Mouse (Mus musculus) splenic B cell, adult 2 months (primary cell): ENCODE measurements at regions not wholly inside any gene's neighbourhood (a gene's known extent, or its start where the extent isn't known, plus 50 kb on each side); places are given as distances from the start of the nearest gene placed in this dataset.
"Not testable (repeated sequence)": the region's sequence is repeated elsewhere in the genome, so short reads cannot be mapped to it uniquely, and the experiment has no call there.

ENCODE experiments used
- DNase-seq: peaks from one replicate; pipeline ENCODE4 v3.0.0-alpha.2; 2011; ENCODE audit warnings: low read depth, low spot score
- H3K27me3 ChIP-seq: 2 replicates; pipeline ENCODE4 v1.6.1; 2012; ENCODE audit warnings: mild to moderate bottlenecking, low read length, moderate library complexity, mixed read lengths; ENCODE audit not compliant: control insufficient read depth, poor library complexity, insufficient read depth, severe bottlenecking
- H3K36me3 ChIP-seq: 2 replicates; pipeline ENCODE4 v1.6.1; 2012; ENCODE audit warnings: mild to moderate bottlenecking, low read length, moderate library complexity, mixed read lengths; ENCODE audit not compliant: control insufficient read depth, poor library complexity, insufficient read depth, severe bottlenecking

GRCm38 (mm10) chr8:90011682-90012409 is 336.3 kb downstream of the Tox3 start:
- no peak for DNase-seq
- Histone ChIP-seq H3K27me3 (no peaks in the 10 kb centered on the region), H3K36me3 (no peaks in the 10 kb centered on the region)

- H3K36me3 ChIP-seq: no peaks in the 10 kb centered on the region
- no peaks in the 10 kb centered on the region for H3K27me3 ChIP-seq
- no peak for DNase-seq
These were observed 338.7 kb downstream of the Tox3 start for GRCm38 (mm10) chr8:90009431-90009830.

GRCm38 (mm10) chr8:90000899-90001640 is 347.1 kb downstream of the Tox3 start:
- H3K36me3 ChIP-seq: no peaks in the 10 kb centered on the region
- peak; percentile 42 for DNase-seq
- H3K27me3 ChIP-seq: no peaks in the 10 kb centered on the region

- H3K27me3 ChIP-seq: no peaks in the 10 kb centered on the region
- no peak for DNase-seq
These were observed 354.4 kb downstream of the Tox3 start for GRCm38 (mm10) chr8:89993743-89994142.

GRCm38 (mm10) chr8:89983859-89984258 is 364.3 kb downstream of the Tox3 start:
- DNase-seq: no peak
- H3K27me3 ChIP-seq: no peaks in the 10 kb centered on the region
- H3K36me3 ChIP-seq: no peaks in the 10 kb centered on the region

More at GRCm38 (mm10) chr8:89993743-89994142, 354.4 kb downstream of the Tox3 start:
- H3K36me3 ChIP-seq: no peaks in the 10 kb centered on the region

GRCm38 (mm10) chr8:89982551-89982950 is 365.6 kb downstream of the Tox3 start:
- H3K36me3 ChIP-seq: no peaks in the 10 kb centered on the region
- no peaks in the 10 kb centered on the region for H3K27me3 ChIP-seq
- no peak for DNase-seq

- Histone ChIP-seq H3K36me3 (no peaks in the 10 kb centered on the region), H3K27me3 (no peaks in the 10 kb centered on the region)
- DNase-seq: no peak
These were observed 366.8 kb downstream of the Tox3 start for GRCm38 (mm10) chr8:89981320-89981719.

GRCm38 (mm10) chr8:89980441-89980840 is 367.7 kb downstream of the Tox3 start:
- Histone ChIP-seq H3K36me3 (no peaks in the 10 kb centered on the region), H3K27me3 (no peaks in the 10 kb centered on the region)
- DNase-seq: no peak

- H3K27me3 ChIP-seq: no peaks in the 10 kb centered on the region
- DNase-seq: no peak
These were observed 385.3 kb downstream of the Tox3 start for GRCm38 (mm10) chr8:89962799-89963198.

GRCm38 (mm10) chr8:89957486-89957885 is 390.7 kb downstream of the Tox3 start:
- H3K36me3 ChIP-seq: no peaks in the 10 kb centered on the region
- H3K27me3 ChIP-seq: no peaks in the 10 kb centered on the region
- no peak for DNase-seq

More at GRCm38 (mm10) chr8:89962799-89963198, 385.3 kb downstream of the Tox3 start:
- H3K36me3 ChIP-seq: no peaks in the 10 kb centered on the region

GRCm38 (mm10) chr8:89956482-89957020 is 391.6 kb downstream of the Tox3 start:
- Histone ChIP-seq H3K36me3 (no peaks in the 10 kb centered on the region), H3K27me3 (no peaks in the 10 kb centered on the region)
- DNase-seq: no peak

- Histone ChIP-seq H3K36me3 (no peaks in the 10 kb centered on the region), H3K27me3 (no peaks in the 10 kb centered on the region)
- no peak for DNase-seq
These were observed 409.3 kb downstream of the Tox3 start for GRCm38 (mm10) chr8:89938836-89939235.

- DNase-seq: no peak
- Histone ChIP-seq H3K36me3 (no peaks in the 10 kb centered on the region), H3K27me3 (no peaks in the 10 kb centered on the region)
These were observed 413.6 kb downstream of the Tox3 start for GRCm38 (mm10) chr8:89934521-89934920.

GRCm38 (mm10) chr8:89926666-89927232 is 421.4 kb downstream of the Tox3 start:
- DNase-seq: no peak
- H3K27me3 ChIP-seq: no peaks in the 10 kb centered on the region
- H3K36me3 ChIP-seq: no peaks in the 10 kb centered on the region

GRCm38 (mm10) chr8:89924697-89925096 is 423.4 kb downstream of the Tox3 start:
- not testable (repeated sequence) for DNase-seq, H3K36me3 ChIP-seq, H3K27me3 ChIP-seq
